Mouse (Mus musculus) mouse embryonic stem cell (cell line): ENCODE measurements around the gene Plcg1.

ENCODE experiments used
- in situ Hi-C, 2 experiments: fragments of 300-500 bp; cut with MboI; formaldehyde crosslinking; loops; 1 replicate in 1 of 2; 3 replicates in 1 of 2; pipeline ENCODE4 v1.14.3; 2019 to 2020; ENCODE audit warnings: low sequenced_read_pairs in 2 of 2, low pct_unique_long_range_greater_than_20kb in 1 of 2, mixed read lengths in 1 of 2; ENCODE audit not compliant: unreplicated experiment in 1 of 2

Gene Plcg1

DNA sequence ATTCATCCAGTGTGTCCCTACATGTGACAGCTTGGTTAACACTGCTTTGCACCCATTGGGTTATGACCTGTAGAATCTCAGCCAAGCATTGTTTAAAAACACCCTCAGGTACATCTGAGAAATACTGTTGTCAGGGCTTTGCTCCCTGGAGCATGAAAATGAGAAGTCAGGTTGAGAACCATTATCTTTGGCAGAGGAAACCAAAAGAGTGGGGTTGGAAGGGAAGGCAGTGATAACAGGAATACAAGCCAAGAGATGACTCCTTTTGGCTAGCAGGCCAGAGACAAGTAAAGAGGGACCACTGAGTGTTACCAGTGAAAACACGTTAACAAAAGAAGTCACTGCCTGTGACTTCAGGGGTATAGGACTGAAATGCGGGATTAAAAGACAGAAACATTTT, 33.3 kb downstream of the Plcg1 start:
- in situ Hi-C loops = no loop called here

DNA sequence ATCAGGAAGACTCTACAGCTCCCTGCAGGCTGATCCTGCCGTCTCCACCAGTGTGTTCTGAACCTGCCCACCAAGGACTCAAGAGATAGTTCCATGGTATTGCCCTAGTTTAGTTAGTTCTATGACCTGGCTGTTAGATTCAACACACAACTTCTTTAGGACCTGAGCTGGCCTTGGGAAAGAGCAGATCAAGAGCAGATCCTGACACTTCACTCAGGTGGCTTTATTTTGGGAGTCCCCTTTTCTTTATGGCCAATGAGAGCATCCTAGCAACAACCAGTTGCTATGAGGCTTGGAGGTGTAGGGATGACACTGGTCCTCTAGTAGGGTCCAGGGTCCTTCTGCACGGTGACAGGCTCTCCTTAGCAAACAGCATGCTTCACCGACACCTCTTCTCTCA, 34.0 kb downstream of the Plcg1 start:
- in situ Hi-C loops = no loop called here

DNA sequence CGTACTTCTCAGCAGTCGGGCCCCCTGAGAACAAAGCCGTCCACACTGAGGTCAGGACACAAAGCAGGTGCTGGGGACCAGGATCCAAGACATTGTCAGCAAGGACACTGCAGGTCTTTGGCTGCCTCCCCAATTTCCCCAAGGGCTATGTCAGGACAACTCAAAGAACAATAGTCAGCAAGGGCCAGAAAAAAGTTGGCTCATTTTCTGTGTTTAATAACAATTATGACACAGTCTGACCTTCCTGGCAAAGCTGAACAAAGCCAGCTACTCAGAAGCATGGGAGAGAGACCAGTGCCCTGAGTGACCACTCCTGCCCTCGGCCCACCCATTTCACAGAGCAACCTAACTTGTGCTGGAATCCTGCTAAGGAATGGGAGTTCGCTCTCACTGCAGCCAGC, 35.3 kb downstream of the Plcg1 start:
- in situ Hi-C loops = no loop called here

DNA sequence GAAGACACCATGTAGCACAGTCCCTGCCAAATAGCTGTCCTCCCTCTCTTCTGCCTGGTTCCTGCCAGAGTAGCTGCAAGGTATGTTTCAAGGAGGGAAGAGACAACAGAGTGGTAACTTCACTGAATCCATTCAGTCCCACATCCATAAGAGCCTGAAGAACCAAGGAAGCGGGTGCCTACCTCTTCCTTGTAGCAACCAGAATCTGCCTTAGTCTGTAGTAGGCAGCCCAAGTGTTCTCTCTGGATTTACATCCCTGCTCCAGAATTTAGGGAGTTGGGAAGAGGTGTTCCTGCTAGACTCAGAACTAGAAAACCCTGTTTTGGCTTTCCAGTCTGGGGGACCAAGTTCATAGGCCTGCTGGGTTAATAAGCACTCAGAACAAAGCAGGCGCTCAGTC, 36.1 kb downstream of the Plcg1 start:
- in situ Hi-C loops = no loop called here

DNA sequence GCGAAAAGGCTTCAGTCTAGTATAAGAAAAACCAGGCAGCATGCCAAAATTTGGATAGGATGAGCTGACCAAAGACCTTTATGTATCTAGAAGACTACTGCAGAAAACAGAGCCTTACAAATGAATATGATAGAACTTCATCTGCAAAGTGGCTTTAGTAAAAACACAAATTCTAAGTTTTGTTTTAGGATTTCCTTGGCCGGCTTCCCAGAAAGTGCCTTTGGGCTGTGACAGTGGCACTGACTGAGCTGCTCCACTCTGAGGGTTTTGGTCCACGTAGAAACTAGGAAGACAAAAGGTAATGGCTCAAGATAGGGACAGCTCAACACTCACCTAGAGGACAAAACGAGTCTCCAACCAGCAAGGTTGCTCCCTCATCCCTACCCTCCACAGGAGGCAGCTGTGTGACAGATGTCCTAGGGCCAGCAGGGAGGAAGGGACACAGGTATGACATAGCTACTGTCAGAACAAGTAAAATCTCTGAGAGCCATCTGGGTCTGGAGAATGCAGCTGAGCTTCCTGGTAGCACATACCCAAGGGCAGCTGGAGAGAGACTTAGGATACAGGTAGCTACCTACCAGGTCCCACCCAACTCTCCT, 37.1 kb downstream of the Plcg1 start:
- in situ Hi-C loops = no loop called here

DNA sequence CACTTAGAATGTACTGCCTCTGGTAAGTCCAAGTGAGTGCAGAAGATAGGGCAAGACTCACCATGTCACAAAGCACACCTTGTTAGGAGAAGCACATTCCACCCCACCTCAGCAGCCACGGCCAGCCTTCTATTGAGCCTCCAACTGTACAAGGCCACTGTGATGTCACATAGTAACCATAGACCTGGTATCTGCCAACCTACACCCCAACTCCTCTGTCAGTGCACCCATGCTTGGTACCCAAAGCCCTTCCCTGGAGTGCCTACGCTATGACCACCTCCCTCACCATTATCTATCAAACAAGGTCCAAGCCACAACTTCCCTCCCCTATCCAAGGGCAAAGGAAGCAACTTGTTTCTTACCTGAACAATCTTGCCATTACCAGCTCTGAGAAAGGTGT, 37.9 kb downstream of the Plcg1 start:
- in situ Hi-C loops = no loop called here

DNA sequence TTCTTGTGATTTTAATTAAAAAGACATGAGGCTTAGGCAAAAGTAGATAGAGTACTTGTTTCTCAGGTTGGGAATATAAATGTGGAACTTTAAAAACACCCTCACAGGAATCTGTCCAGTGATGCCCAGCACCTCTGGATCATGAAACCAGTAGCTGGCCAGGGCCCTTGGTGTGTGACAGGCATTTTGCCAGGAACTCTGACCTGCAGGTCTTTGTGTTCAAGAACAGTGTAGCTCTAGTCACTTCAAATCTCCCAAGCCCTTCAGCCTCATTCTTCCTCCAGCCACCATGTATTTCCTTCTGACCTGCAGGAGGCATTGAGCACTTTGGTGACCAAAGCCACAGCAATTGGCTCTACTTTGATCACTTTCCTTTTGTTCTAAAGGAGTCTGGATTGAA, 39.3 kb downstream of the Plcg1 start:
- in situ Hi-C loops = no loop called here

DNA sequence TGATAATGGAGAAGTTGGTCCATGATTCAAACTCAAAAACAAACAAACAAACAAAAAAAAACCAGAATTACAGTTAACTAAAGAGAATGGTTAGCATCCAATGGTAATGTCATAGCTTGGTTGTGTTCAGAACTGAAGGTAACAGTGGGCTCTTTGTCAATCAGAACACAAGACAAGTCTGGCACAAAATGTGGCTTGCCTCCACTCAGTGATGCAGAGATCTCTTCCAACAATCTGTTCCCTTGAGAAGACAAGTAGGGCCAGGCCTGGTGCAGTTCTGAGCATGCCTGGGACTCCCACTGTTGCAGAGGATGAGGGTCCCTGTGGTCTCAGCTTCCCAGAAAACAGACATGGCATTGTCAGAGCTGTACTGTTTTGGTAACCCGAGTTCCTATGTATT, 39.8 kb downstream of the Plcg1 start:
- in situ Hi-C loops = no loop called here

DNA sequence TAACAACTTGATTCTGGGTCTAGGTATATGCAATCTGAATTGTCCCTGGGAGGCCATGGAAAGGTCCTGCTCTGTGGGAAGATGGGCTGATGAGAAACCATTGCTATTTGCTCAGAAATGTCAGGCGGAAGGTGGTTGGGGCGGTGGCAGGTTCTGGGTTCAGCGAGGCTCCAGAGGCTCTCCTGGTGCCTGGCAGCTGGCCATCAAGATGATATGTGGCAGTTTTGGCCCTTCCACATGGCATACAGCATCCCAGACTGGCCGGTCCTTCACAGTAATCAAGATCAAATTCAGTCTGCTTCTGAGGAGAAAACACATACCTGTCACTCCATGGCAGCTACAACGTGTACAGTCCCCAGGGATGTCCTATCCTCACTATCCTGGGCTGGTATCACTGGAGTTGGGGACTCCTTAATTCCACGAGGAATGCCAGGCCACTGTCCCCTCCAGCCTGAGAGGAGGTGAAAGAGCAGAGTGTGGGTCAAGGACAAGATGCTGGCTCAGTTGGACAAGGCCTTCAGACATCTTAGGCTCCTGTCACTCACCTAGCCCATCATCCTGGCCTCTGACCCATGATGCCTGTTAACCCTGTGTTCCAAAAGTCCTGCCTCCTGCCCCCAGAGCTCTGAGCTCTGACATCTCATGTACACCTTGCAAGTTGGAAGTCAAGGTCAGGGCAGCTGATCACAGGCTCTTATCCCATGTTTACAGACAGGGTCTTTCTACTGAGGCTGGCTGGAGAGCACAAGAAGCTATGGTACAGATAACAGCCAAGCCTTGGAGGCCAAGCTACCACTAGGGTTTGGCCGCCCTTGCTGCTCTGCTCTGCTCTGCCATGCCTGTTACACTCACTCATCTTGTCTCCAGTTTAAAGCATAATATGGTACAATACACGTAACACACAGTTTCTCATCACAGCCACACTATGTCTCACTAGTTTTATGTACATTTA, 40.5 kb downstream of the Plcg1 start:
- in situ Hi-C loops = no loop called here

DNA sequence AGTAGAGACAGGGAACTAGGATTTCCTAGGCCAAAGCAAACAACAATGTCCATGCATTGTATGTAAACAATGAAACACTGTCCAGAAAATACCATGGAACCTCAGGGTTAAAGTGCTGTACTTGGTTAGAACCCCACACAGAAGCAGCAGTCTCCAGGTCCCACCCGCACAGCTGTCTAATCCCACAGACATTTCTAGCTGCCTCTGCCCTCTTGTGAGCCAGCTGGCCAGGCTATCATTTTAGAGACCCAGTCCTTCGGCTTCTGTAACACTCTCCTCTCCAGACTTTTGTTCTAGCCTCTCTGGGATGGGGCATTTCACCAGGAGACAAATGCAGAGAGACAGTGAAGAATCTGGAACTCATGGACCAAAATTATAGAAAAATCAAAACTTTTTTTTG, 46.9 kb downstream of the Plcg1 start:
- in situ Hi-C loops = no loop called here

DNA sequence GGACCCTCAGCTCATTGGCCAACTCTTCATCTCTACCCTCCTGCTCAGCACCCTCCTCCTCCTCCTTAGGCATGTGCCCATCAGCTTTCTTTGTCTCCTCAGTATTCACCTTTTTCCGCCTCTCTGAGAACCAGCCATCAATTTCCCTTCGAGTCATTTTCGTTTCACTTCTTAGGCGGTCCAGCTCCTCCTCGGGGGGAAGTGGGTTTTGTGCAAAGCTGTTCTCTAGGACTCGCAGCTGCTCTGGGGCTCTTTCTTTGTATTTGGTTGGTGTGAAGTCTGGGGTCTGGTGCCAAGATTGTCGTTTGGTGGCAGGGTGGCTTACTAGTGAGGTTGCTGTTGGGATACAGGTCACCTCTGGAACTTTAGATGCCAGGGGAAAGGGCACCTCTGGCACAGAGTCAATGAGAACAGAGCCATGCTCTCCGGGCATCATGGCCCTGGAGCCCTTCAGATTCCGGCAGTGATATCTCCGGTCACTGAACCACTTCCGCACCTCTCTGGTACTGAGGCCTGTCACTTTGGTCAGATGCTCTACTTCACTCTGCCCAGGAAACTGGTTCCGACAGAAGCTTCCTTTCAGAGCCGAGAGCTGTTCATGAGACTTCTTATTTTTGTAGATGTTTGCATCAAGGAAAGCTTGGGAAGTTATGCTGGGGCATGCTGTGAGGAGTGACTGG, 49.2 kb downstream of the Plcg1 start:
- in situ Hi-C loops = no loop called here

DNA sequence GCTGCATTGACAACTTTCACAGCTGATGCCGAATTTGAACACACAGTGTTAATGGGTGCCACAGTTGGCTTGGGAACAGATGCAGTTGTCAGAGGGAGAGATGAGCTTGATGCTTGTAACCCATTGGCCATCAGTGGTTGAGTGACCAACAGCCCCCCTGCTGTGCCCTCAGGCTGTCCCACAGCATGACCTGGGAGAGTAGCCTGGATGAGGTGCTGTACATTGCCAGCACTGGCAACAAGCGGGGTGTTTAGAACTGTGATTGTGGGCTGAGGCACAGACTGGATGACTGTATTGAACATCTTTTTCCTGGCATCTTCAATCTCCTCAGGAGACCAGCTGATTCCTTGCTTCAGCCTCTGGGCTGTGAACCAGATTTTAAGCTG, 49.7 kb downstream of the Plcg1 start:
- in situ Hi-C loops = no loop called here

DNA sequence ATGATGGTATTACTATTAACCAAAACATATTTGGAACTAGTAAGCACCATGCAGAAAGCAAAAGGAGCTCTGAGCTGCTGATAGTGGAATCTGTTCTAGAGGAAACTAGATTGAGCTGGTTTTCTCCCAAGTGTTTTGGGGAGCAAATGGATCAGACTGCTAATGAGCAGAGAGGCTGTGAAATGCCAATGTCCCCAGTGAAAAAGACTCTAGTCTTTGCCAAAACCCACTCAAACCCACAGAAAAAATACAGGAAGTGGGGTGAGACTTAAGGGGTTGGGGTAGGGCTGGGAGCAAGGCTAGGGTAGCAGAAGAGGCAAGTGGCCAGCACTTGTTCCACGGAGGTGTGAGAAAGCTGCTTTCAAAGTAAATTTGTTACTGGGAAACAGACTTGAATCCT, 55.2 kb downstream of the Plcg1 start:
- in situ Hi-C loops = no loop called here

DNA sequence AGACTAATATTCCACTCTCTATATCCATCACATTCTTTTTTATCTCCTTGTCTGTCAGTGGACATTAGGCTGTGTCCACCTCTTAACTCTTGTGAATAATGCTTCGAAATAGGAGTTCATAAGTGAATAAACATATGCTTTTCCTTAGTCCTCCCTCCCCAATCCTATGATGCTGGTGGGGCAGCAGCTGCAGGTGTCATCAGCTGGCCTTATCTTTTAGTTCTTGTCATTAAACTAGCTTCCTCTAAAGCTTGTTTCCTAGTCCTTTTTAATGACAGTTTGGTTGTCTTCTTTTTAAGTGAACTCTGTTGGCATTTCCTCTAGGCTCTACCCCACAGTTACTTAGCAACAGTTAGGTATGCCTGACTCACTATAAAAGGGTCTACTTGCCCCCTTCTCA, 57.9 kb downstream of the Plcg1 start:
- in situ Hi-C loops = no loop called here

DNA sequence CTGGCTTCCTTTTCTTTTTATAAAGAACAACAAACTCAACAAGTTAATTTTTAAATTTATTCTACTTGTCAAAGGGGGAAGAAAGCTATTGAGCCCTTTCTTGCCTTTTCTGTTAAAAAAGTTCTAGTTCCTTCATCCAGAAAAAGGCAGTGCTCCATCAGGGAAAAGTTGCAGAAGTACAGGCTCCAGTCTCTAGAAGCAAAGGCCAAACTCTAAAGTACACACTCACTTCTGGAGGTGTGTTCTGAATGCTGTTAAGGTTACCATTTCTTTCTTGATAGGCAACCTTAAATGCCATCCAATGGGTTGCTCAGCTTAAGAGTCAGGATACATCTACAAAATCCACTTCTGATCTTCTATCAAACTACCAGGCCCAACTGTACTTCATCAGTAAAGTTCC, 58.6 kb downstream of the Plcg1 start:
- in situ Hi-C loops = no loop called here

DNA sequence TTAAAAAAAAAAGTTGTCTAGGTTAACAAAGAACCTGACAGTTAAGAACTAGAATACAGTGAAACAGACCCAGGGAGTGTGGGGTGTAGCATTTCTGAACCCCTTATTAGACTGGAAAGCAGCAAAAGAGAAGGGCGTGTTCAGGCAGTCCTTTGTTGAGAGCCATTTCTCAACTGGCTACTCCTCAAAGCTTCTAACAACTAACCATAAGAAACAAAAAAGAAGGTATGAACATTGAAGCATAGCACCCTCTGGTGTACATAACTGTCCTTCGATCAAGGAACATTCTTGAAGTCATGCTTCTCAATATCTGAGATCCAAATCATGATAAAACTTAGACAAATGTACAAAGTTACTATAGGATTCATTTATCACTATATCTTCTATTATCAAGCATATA, 62.0 kb downstream of the Plcg1 start:
- in situ Hi-C loops = no loop called here

DNA sequence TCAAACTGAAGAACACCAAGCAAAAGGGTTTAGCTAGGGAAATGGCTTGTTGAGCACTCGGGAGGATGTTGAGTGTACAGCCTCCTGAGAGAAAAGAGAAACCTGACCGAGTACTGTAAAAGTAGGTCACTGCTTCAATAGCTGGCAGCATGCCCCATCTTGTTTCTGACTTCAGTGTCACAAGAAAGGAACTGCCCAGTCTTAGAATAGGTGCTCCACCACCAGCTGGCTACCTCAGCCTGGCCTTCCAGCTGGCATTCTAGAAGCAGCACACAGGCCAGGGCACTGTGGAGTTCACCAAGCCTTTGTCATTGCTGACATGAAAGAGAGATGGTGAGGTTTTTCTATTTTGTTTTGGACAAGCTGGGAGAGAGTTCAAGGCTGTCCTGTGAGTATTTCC, 65.9 kb downstream of the Plcg1 start:
- in situ Hi-C loops = no loop called here

DNA sequence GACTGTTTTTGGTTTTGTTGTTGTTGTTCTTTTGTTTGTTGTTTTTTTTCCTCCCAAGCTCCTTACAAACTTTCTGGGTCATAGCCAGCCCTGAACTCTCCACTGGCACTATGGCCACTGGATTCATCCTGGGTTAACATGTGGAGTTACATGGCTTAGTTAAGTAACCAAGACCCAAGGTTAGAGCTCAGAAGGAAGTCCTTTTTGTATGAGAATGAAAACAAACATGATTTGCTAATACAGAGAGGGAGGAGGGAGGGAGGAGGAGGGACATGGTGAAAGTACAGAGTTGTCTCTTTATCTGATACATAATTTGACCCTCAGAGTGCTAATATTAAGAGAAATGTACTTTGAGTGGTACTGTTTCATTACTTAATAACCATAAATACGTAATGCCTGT, 67.1 kb downstream of the Plcg1 start:
- in situ Hi-C loops = no loop called here

DNA sequence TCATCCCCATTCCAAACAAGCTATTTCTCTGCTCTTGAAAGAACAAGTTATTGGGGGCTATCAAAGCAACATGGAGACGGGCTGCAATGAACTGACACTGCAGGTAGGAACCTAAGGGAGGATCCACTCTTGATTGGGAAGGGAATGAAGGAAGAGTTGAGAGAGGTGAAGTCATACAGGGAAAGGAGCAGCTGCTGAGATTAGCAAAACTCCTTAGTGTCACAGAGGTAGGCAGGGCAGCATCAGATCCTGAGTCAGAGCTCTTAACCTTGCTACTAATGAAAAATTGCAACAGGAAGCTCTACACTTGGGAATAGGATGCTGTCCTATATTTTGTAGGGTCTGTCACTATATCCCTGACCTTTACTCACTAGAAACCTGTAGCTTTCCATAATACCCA, 69.9 kb downstream of the Plcg1 start:
- in situ Hi-C loops = no loop called here

DNA sequence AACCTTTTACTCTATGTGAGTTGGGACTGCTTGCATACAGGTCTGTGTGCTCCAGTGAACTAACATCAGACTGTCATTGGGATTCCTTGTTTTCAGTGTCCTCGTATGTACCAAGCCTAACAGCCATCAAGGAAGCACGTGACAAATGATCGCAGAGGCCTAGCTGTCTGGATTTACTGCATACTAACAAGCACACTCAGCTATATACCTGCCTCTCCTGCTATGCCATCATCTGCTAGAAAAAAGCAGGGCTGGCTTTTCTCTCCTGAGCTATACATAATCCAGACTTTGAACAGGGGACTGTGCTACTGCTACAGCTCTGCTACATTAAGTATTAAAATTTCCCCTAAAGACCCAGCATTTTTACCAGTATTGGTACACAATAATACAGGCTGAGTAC, 71.2 kb downstream of the Plcg1 start:
- in situ Hi-C loops = no loop called here
